8 mouse cellular contexts compared by ENCODE assay signal in genomic region chr1:156040731-156041401, GRCm38 (mm10). TPM values are rescaled to one million over a fixed set of nuclear protein-coding genes. Genes with fewer than 3 reads are reported as not detected.
A peak's percentile ranks its signal among the peaks of the same experiment; 100 is the strongest.
DNase-seq lines count a peak whose midpoint lies in the region; ATAC-seq and TF ChIP-seq lines count a peak whose summit lies in the region.

No protein-coding gene starts in this region.

- TF ChIP-seq POLR2A in testis, adult 2 months (IDR thresholded peaks at IDR 0.05; ENCODE audit: control insufficient read depth, low read depth, low read length) = peak; percentile 99

- H3K4me3 ChIP-seq in G1E (ENCODE audit: low read depth, low read length) = peak overlapping the region; percentile 72
- peak overlapping the region; percentile 62 for H3K4me3 ChIP-seq in forebrain, embryonic 15.5 days
- H3K4me3 ChIP-seq in neural tube, embryonic 14.5 days (ENCODE audit: low read depth, low read length) = peak overlapping the region; percentile 59
- peak overlapping the region; percentile 64 for H3K4me3 ChIP-seq in testis, adult 2 months (ENCODE audit: control insufficient read depth, low read depth, low read length)

- no peaks in the 10 kb centered on the region for H3K27me3 ChIP-seq in G1E (ENCODE audit: insufficient read depth, low read length)
- H3K27me3 ChIP-seq in forebrain, embryonic 15.5 days = no peaks in the 10 kb centered on the region
- H3K27me3 ChIP-seq in neural tube, embryonic 14.5 days (ENCODE audit: control insufficient read depth, insufficient read depth, low read length) = no peaks in the 10 kb centered on the region
- H3K27me3 ChIP-seq in testis, adult 2 months (ENCODE audit: control insufficient read depth, insufficient read depth, low read length) = no peaks in the 10 kb centered on the region

- H3K36me3 ChIP-seq in G1E (replicated peaks) = peaks cover 39% of the 10 kb centered on the region
- peaks cover 7% of the 10 kb centered on the region; the same call in 1 of the 2 replicates for H3K36me3 ChIP-seq in forebrain, embryonic 15.5 days
- H3K36me3 ChIP-seq in neural tube, embryonic 14.5 days (ENCODE audit: control insufficient read depth, insufficient read depth, low read length) = peaks cover 3% of the 10 kb centered on the region; the same call in 1 of the 2 replicates
- H3K36me3 ChIP-seq in testis, adult 2 months (ENCODE audit: control insufficient read depth, insufficient read depth, low read length) = no peaks in the 10 kb centered on the region

- H3K4me2 ChIP-seq in forebrain, embryonic 15.5 days (replicated peaks) = peak overlapping the region; percentile 49
- H3K4me2 ChIP-seq in neural tube, embryonic 14.5 days (ENCODE audit: low read depth, low read length) = peak overlapping the region; percentile 63

- 2% methylated on average over 22 of the region's 22 CpGs for WGBS in forebrain, embryonic 15.5 days
- WGBS in neural tube, embryonic 14.5 days = 2% methylated on average over 22 of the region's 22 CpGs

- H3K27ac ChIP-seq in forebrain, embryonic 15.5 days (replicated peaks) = peak overlapping the region; percentile 38; the same call in 1 of the 2 replicates
- no peak overlapping the region for H3K27ac ChIP-seq in neural tube, embryonic 14.5 days (ENCODE audit: low read depth, low read length)
- peak overlapping the region; percentile 19 for H3K27ac ChIP-seq in testis, adult 2 months (ENCODE audit: control insufficient read depth, insufficient read depth, low read depth, low read length)

- H3K4me1 ChIP-seq in G1E (ENCODE audit: insufficient read depth, low read depth, low read length) = peaks cover 57% of the 10 kb centered on the region
- H3K4me1 ChIP-seq in forebrain, embryonic 15.5 days = peaks cover 34% of the 10 kb centered on the region
- peaks cover 15% of the 10 kb centered on the region for H3K4me1 ChIP-seq in neural tube, embryonic 14.5 days (ENCODE audit: control insufficient read depth, insufficient read depth, low read length)
- H3K4me1 ChIP-seq in testis, adult 2 months (ENCODE audit: control insufficient read depth, insufficient read depth, low read length) = peaks cover 2% of the 10 kb centered on the region; the same call in 1 of the 2 replicates

- DNase-seq in G1E (ENCODE audit: low spot score) = peak; percentile 74
- DNase-seq in cerebellum, adult 11-12 months = peak; percentile 91
- peak; percentile 88 for DNase-seq in heart, postnatal 25 days (ENCODE audit: low spot score)
- DNase-seq in layer of hippocampus, adult 18-20 months (ENCODE audit: low spot score in 2 of 2) = peak; percentile 87 to 92
- DNase-seq in lung, adult 18-20 months = peak; percentile 95 to 96

- peak; percentile 76 for ATAC-seq in G1E (ENCODE audit: extremely low read depth, insufficient number of reproducible peaks, low FRiP score, poor library complexity, severe bottlenecking)
- ATAC-seq in forebrain, embryonic 15.5 days (replicated peaks) = peak; percentile 88
- peak; percentile 83 for ATAC-seq in neural tube, embryonic 14.5 days (ENCODE audit: low read depth)

- no peaks in the 10 kb centered on the region for H3K9me3 ChIP-seq in G1E (replicated peaks)
- no peaks in the 10 kb centered on the region for H3K9me3 ChIP-seq in forebrain, embryonic 15.5 days
- no peaks in the 10 kb centered on the region for H3K9me3 ChIP-seq in neural tube, embryonic 14.5 days (ENCODE audit: control insufficient read depth, low read length)

- peak overlapping the region; percentile 59 for H3K9ac ChIP-seq in forebrain, embryonic 15.5 days (replicated peaks)
- peak overlapping the region; percentile 48; the same call in 1 of the 2 replicates for H3K9ac ChIP-seq in neural tube, embryonic 14.5 days (replicated peaks; ENCODE audit: low read depth, low read length)

- intact Hi-C loops in heart, postnatal 25 days (cut with DNase I) = no loop called here

- no peak for TF ChIP-seq CTCF in G1E (IDR thresholded peaks at IDR 0.05; ENCODE audit: low read depth, low read length)
- TF ChIP-seq CTCF in testis, adult 2 months (IDR thresholded peaks at IDR 0.05; ENCODE audit: control insufficient read depth, insufficient read depth, insufficient replicate concordance, low read depth, low read length) = no peak

RNA-seq across cellular contexts. Expression of gene Tor1aip1, which starts 4.6 kb away (rescaled TPM):
- total RNA-seq in G1E (2014; fragmentation: Nextera tagmentation) (53.2 and 65.4 TPM in 2 replicates), G1E (2017) (15.5 and 18.8 TPM in 2 replicates)
- polyA plus RNA-seq in G1E (2012) = 25.8 and 32.0 TPM in 2 replicates
- polyA plus RNA-seq in forebrain, embryonic 15.5 days (2015; fragmentation: Nextera tagmentation; extraction: Ambion mirVana) = 24.9 and 25.2 TPM in 2 replicates
- 10 to 100 TPM; 73.0 to 76.3 TPM for total RNA-seq in heart, postnatal 25 days (2021)
- total RNA-seq in layer of hippocampus, adult 18-20 months (2021) = 10 to 100 TPM; 34.1 to 36.4 TPM
- polyA plus RNA-seq in neural tube, embryonic 14.5 days (2014; fragmentation: Nextera tagmentation; extraction: Ambion mirVana) = 19.1 and 21.5 TPM in 2 replicates
- 223 and 268 TPM in 2 replicates for polyA plus RNA-seq in testis, adult 2 months (2012; rRNA removed)

RNA-seq across cellular contexts. Expression of gene Tor1aip2, which starts 5.7 kb away (rescaled TPM):
- total RNA-seq in G1E (2014; fragmentation: Nextera tagmentation) (171 and 207 TPM in 2 replicates), G1E (2017) (102 and 115 TPM in 2 replicates)
- 9.6 and 17.5 TPM in 2 replicates for polyA plus RNA-seq in G1E (2012)
- 69.7 and 73.6 TPM in 2 replicates for polyA plus RNA-seq in forebrain, embryonic 15.5 days (2015; fragmentation: Nextera tagmentation; extraction: Ambion mirVana)
- 10 to 100 TPM; 40.3 to 54.7 TPM for total RNA-seq in heart, postnatal 25 days (2021)
- total RNA-seq in layer of hippocampus, adult 18-20 months (2021) = 10 to 100 TPM; 45.2 to 52.8 TPM
- polyA plus RNA-seq in neural tube, embryonic 14.5 days (2014; fragmentation: Nextera tagmentation; extraction: Ambion mirVana) = 61.0 and 71.5 TPM in 2 replicates
- 55.4 and 59.8 TPM in 2 replicates for polyA plus RNA-seq in testis, adult 2 months (2012; rRNA removed)
